Mouse (Mus musculus): Measurements from ENCODE around the gene Ufc1. TPM values are rescaled to one million over a fixed set of nuclear protein-coding genes. Genes with fewer than 3 reads are reported as not detected.

Gene Ufc1
- polyA plus RNA-seq, 1 experiment: 11.1 TPM

GRCm38 (mm10) chr1:171271196-171271595 lies 23.6 kb downstream of the Ufc1 start:
- DNase-seq (ENCODE audit: low read depth in 1 of 2, low spot score in 2 of 2): no peak
- WGBS: 60% methylated on average over 9 of the region's 9 CpGs
- H3K27ac ChIP-seq (ENCODE audit: insufficient read depth, low read length): 0 out of 2 replicates have a peak overlapping the region, but pooled peaks have one; percentile 6
- peak overlapping the region; percentile 97; the same call in 1 of the 2 replicates for H3K4me3 ChIP-seq (ENCODE audit: extremely low read depth, insufficient read depth, insufficient read length)
- no peaks in the 10 kb centered on the region for H3K27me3 ChIP-seq (ENCODE audit: control insufficient read depth, insufficient read depth, low read length)
- TF ChIP-seq CTCF (IDR thresholded peaks at IDR 0.05; ENCODE audit: extremely low read depth, insufficient read depth, insufficient read length, insufficient replicate concordance) (no peak), POLR2A (IDR thresholded peaks at IDR 0.05; ENCODE audit: low read depth, low read length) (no peak)
- H3K4me1 ChIP-seq (ENCODE audit: control insufficient read depth, insufficient read depth, insufficient read length): peaks cover 13% of the 10 kb centered on the region; the same call in 1 of the 2 replicates
- peaks cover 17% of the 10 kb centered on the region for H3K36me3 ChIP-seq (ENCODE audit: control insufficient read depth, insufficient read depth, low read length)

- H3K27ac ChIP-seq (ENCODE audit: insufficient read depth, low read length): peak overlapping the region; percentile 78
- peaks cover 12% of the 10 kb centered on the region for H3K36me3 ChIP-seq (ENCODE audit: control insufficient read depth, insufficient read depth, low read length)
- TF ChIP-seq CTCF (IDR thresholded peaks at IDR 0.05; ENCODE audit: extremely low read depth, insufficient read depth, insufficient read length, insufficient replicate concordance) (no peak), POLR2A (IDR thresholded peaks at IDR 0.05; ENCODE audit: low read depth, low read length) (no peak)
- no peak for DNase-seq (ENCODE audit: low read depth in 1 of 2, low spot score in 2 of 2)
- 1% methylated on average over 19 of the region's 19 CpGs for WGBS
- H3K27me3 ChIP-seq (ENCODE audit: control insufficient read depth, insufficient read depth, low read length): no peaks in the 10 kb centered on the region
- peaks cover 13% of the 10 kb centered on the region; the same call in 1 of the 2 replicates for H3K4me1 ChIP-seq (ENCODE audit: control insufficient read depth, insufficient read depth, insufficient read length)
- H3K4me3 ChIP-seq (ENCODE audit: extremely low read depth, insufficient read depth, insufficient read length): peak overlapping the region; percentile 97
These were observed 24.3 kb downstream of the Ufc1 start for GRCm38 (mm10) chr1:171270573-171270900.

GRCm38 (mm10) chr1:171269848-171270572 lies 24.8 kb downstream of the Ufc1 start, which contains the start of gene B4galt3:
B4galt3 (plus strand) TSS chr1:171270328.
- 5% methylated on average over 36 of the region's 36 CpGs for WGBS
- peak; percentile 77 to 97 for DNase-seq (ENCODE audit: low read depth in 1 of 2, low spot score in 2 of 2)
- Histone ChIP-seq H3K27ac (ENCODE audit: insufficient read depth, low read length) (peak within 1 kb of the TSS; percentile 79), H3K36me3 (ENCODE audit: control insufficient read depth, insufficient read depth, low read length) (peaks cover 7% of the 10 kb centered on the region), H3K27me3 (ENCODE audit: control insufficient read depth, insufficient read depth, low read length) (no peaks in the 10 kb centered on the region), H3K4me3 (ENCODE audit: extremely low read depth, insufficient read depth, insufficient read length) (peak within 1 kb of the TSS; percentile 97), H3K4me1 (ENCODE audit: control insufficient read depth, insufficient read depth, insufficient read length) (peaks cover 13% of the 10 kb centered on the region; the same call in 1 of the 2 replicates)
- TF ChIP-seq CTCF (IDR thresholded peaks at IDR 0.05; ENCODE audit: extremely low read depth, insufficient read depth, insufficient read length, insufficient replicate concordance) (no peak), POLR2A (IDR thresholded peaks at IDR 0.05; ENCODE audit: low read depth, low read length) (peak; percentile 98)

- no peak for DNase-seq (ENCODE audit: low read depth in 1 of 2, low spot score in 2 of 2)
- H3K27me3 ChIP-seq (ENCODE audit: control insufficient read depth, insufficient read depth, low read length): no peaks in the 10 kb centered on the region
- H3K4me1 ChIP-seq (ENCODE audit: control insufficient read depth, insufficient read depth, insufficient read length): peaks cover 13% of the 10 kb centered on the region; the same call in 1 of the 2 replicates
- H3K4me3 ChIP-seq (ENCODE audit: extremely low read depth, insufficient read depth, insufficient read length): no peak overlapping the region
- TF ChIP-seq CTCF (IDR thresholded peaks at IDR 0.05; ENCODE audit: extremely low read depth, insufficient read depth, insufficient read length, insufficient replicate concordance) (no peak), POLR2A (IDR thresholded peaks at IDR 0.05; ENCODE audit: low read depth, low read length) (no peak)
- 69% methylated on average over 1 of the region's 1 CpGs for WGBS
- no peak overlapping the region for H3K27ac ChIP-seq (ENCODE audit: insufficient read depth, low read length)
- H3K36me3 ChIP-seq (ENCODE audit: control insufficient read depth, insufficient read depth, low read length): no peaks in the 10 kb centered on the region
These were observed 26.5 kb downstream of the Ufc1 start for GRCm38 (mm10) chr1:171268341-171268740.

DNA sequence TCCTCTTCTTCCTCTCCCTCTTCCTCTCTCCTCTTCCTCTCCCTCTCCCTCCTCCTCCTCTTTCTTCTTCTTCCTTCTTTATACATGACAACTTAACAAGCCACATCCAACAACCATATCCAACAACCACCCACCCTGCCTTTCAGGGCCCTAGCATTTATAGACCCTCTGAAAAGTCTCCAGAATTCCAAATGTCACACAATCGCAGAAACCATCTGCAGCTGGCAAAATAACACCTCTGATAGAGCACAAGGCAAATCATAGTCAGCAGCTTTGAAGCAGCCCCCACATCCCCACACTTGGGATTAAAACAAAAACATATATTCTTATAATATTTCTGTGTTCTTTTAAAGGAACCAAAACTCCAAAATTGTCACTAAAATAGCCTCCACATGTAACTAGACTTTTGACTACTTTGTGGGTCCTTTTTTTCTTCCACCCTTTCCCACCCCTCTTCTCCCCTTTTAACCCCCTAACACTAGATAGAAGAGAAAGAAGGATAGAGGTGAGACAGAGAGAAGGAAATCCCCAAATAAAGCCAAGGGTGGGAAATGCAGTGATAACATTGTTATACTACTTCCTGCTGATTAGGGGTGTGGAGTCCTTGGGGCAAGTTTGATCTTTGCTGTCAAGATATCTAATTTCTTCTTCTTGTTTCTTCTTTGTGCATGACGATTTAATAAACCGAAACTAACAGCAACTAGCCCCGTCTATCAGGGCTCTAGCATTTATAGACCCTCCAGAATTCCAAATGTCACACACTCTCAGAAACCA lies 28.7 kb downstream of the Ufc1 start:
- no peaks in the 10 kb centered on the region for H3K27me3 ChIP-seq (ENCODE audit: control insufficient read depth, insufficient read depth, low read length)
- H3K4me3 ChIP-seq (ENCODE audit: extremely low read depth, insufficient read depth, insufficient read length): no peak overlapping the region
- peaks cover 3% of the 10 kb centered on the region; the same call in 1 of the 2 replicates for H3K4me1 ChIP-seq (ENCODE audit: control insufficient read depth, insufficient read depth, insufficient read length)
- no peak overlapping the region for H3K27ac ChIP-seq (ENCODE audit: insufficient read depth, low read length)
- H3K36me3 ChIP-seq (ENCODE audit: control insufficient read depth, insufficient read depth, low read length): no peaks in the 10 kb centered on the region
- no peak for DNase-seq (ENCODE audit: low read depth in 1 of 2, low spot score in 2 of 2)
- TF ChIP-seq CTCF (IDR thresholded peaks at IDR 0.05; ENCODE audit: extremely low read depth, insufficient read depth, insufficient read length, insufficient replicate concordance): no peak
- no peak for TF ChIP-seq POLR2A (IDR thresholded peaks at IDR 0.05; ENCODE audit: low read depth, low read length)
- 44% methylated on average over 4 of the region's 4 CpGs for WGBS

DNA sequence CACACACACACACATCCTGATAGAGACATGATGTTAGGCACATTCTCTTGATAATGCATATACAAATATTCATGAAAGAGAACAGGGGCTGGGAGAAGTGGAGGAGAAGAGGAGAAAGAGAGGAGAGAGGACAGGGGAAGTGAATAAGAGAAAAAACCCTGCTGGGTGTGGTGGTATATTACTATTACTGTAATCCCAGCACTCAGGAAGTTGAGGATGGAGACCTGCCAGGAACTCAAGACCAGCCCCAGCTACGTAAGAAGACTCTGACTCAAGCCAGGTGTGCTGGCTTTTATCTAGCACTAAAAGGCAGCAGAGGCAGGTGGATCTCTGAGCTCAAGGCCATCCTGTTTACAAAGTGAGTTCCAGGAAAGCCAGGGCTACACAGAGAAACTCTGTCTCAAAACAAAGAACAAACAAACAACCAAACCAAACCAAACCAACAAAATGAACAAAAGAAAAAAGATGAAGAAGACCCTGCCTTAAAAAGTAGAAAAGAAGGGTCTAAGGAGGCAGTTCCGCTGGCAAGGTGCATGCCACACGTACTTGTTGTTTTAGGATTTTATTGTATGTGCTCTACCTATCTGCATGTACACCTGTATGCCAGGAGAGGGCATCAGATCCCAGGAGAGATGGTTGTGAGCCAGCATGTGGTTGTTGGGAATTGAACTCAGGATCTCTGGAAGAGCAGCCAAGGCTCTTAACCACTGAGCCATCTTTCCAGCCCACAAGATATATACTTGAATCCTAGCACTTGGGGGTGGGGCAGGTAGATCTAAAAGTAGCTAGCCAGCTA lies 31.0 kb downstream of the Ufc1 start:
- Histone ChIP-seq H3K4me1 (ENCODE audit: control insufficient read depth, insufficient read depth, insufficient read length) (no peaks in the 10 kb centered on the region; the same call in 1 of the 2 replicates), H3K27ac (ENCODE audit: insufficient read depth, low read length) (peak overlapping the region; percentile 33; the same call in 1 of the 2 replicates), H3K4me3 (ENCODE audit: extremely low read depth, insufficient read depth, insufficient read length) (no peak overlapping the region), H3K36me3 (ENCODE audit: control insufficient read depth, insufficient read depth, low read length) (no peaks in the 10 kb centered on the region), H3K27me3 (ENCODE audit: control insufficient read depth, insufficient read depth, low read length) (0 out of 2 replicates have a peak, but pooled peaks cover 2% of the 10 kb centered on the region)
- DNase-seq (ENCODE audit: low read depth in 1 of 2, low spot score in 2 of 2): no peak
- 63% methylated on average over 3 of the region's 3 CpGs for WGBS
- TF ChIP-seq CTCF (IDR thresholded peaks at IDR 0.05; ENCODE audit: extremely low read depth, insufficient read depth, insufficient read length, insufficient replicate concordance) (no peak), POLR2A (IDR thresholded peaks at IDR 0.05; ENCODE audit: low read depth, low read length) (no peak)

Measured in spleen, adult 2 months (tissue).